Mouse (Mus musculus): Measurements from ENCODE around the gene Ttll6.

The Ttll6 gene

DNA sequence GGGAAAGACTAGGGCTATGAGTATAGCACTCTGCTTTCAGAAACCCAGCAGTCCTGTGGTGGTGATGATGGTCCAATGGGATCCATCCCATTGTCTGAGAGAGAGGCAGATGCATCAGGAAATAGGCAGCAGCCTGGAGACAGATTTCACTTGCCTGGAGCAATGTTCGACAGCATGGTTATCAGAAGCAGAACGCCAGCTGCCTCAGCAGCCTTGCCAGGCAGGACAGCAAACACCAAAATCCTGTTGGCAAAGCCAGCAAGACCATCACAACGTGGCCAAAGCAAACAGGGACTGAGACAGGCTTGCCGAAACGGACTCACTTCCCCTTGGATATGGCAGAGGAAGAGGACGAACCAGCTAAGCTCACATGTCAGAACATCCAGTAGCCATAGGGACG lies 35.4 kb downstream of the Ttll6 start:
- DNase-seq = no peak

DNA sequence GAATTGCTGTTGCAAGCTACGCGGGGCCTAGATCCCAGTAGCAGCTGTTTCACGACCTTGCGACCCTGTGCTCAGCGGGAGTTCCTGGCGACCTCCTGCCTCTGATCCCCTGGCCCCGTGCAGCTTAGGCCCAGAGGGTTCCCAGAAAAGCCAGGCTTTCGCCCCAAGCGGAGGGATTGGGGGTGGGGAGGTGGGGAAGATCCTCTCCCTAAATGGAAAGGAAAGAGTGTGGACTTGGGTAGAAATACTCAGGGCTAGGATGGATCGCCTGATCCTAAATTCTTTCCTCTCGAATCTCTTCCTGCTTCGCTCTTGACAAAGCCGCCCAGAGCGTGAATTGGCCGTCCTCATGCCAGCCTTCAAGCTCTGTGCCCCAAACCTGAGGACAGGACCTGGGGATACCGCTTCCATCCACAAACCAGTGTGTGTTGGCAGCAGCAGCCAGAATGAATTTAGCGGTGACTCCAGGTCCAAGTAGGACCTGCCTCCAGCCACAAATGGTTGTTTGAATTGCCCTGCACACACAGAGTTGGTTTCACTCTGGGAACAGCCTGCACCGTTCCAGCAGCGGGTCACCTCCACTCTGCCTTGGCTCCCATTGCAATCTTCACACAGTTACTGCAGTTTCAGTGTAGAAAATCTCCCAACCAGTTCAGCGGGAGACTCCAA lies 37.3 kb downstream of the Ttll6 start:
- DNase-seq = no peak

- DNase-seq = no peak
Observed at GRCm38 (mm10) chr11:96171601-96172000, 38.0 kb downstream of the Ttll6 start.

- DNase-seq = no peak
Observed at GRCm38 (mm10) chr11:96172511-96173287, 39.1 kb downstream of the Ttll6 start.

- DNase-seq = no peak
Observed at GRCm38 (mm10) chr11:96173288-96173840, 39.8 kb downstream of the Ttll6 start.

GRCm38 (mm10) chr11:96174881-96175280 lies 41.3 kb downstream of the Ttll6 start:
- no peak for DNase-seq

DNA sequence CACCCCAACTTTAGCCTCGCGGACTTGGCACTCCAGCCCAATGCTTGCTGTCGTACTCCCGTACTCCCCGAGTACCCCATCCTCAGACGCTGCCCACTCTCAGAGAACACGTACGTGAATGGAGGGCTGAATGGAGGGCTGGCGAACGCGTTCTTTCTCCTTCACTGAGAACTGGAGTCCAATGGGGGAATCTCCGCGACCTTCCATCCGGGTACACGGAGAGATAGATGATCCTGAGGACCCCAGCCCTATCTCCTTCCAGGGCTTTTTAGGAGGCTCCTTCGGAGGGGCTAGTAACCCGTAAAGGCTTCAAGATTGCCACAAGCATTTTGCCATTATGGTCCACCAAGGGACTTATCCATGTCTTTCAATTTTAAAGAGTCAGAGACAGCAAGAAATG lies 41.9 kb downstream of the Ttll6 start:
- DNase-seq = no peak

- DNase-seq = no peak
Observed at GRCm38 (mm10) chr11:96175951-96176530, 42.5 kb downstream of the Ttll6 start.

DNA sequence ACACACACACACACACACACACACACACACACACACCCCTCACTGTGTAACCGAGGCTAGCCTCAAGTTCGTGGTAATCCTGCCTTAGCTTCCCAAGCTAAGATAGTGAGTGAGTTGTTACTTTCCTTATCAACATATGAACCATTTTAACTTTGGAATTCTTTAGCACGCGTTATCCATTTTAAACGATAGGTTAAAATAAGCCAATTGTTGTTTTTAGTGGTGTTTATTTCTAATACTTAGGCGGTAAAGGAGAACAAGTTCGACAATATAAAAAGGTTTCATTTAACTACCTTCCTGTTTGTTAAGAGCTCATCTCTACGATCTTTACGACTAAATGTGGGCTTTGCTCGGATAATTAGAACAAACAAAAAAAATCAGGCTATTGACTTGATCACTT lies 43.3 kb downstream of the Ttll6 start:
- DNase-seq = no peak

- no peak for DNase-seq
Observed at GRCm38 (mm10) chr11:96177546-96178174, 44.1 kb downstream of the Ttll6 start.

DNA sequence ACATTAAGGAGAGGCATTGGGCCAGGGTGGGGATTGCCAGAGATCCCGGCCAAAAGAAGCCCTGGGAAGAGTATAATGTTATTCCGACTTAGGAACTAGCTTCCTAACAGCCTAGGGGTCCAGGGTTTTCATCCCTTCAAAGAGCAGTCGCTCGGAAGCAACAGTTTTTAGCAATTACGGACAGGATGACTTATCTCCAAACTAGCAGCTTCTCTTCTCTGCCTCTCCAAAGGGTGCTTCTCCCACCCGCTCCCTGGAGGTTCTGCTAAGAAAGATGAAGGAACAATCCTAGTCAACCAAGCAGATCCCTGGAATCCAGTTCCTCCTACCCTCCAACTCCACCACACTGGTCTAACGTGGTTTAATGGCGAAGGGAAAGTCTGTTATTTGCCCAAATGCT lies 44.8 kb downstream of the Ttll6 start:
- no peak for DNase-seq

DNA sequence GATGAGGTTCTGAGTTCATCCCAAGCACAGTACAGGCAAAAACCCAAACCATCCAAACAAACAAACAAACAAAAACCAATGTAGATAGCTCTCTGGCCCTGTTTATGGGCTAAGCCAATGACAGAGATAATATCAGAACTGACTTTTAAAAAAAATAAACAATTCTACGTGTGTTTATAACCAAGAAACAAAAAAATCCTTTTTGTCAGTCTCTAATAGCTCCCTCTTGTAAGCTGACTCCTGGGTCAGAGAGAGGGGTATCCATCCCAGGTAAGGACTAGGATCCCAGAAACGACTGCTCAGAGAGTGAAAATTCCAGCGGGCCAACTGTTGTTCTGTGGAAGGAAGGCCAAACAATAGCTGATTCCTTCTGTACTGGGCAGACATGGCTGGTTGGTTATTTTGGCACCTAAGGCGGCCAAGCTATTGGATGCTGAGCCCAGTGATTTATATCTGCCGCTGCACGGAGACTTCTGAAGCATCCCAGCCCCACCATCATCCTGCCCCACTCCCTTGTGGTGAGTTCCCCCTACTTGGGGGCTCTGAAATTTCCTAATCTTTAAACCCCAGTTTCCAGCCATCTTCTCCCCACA lies 45.4 kb downstream of the Ttll6 start:
- no peak for DNase-seq

DNA sequence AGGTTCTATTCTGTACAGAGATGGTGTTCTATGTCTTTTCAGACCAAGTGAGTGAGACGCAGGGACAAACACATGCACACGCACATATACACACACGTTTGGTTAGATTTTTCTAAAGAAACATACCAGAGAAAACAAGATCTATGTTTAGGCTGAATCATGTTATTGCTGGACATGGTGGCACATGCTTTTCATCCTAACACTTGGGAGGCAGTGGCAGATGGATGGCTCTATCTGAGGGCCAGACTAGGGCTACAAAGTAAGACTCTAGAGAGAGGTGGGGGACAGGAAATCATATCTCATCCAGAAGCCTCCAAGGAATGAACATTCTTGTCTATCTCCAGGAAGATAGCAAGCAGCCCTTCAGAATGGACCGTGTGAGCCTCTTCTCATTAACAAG lies 47.5 kb downstream of the Ttll6 start:
- no peak for DNase-seq

GRCm38 (mm10) chr11:96184233-96184632 lies 50.6 kb downstream of the Ttll6 start:
- DNase-seq = no peak

DNA sequence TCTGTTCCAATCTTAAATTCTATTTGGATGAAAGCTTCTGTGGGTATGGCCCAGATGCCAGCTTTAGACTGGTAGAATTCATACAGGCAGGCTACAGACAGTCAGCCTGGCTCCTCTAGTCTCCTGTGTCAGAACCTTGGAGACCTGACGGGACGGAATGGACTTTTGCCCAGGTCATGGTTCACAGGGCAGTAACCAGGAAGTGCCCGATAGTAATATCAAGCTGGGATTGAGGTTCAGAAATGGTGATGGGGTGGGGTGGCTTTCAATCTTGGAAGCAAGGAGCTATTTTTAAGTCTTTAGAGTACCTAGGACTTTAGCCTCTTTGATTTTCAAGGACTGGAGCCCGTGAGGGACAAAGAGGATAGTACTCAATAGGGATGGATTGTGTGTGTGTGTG lies 53.7 kb downstream of the Ttll6 start:
- no peak for DNase-seq

DNA sequence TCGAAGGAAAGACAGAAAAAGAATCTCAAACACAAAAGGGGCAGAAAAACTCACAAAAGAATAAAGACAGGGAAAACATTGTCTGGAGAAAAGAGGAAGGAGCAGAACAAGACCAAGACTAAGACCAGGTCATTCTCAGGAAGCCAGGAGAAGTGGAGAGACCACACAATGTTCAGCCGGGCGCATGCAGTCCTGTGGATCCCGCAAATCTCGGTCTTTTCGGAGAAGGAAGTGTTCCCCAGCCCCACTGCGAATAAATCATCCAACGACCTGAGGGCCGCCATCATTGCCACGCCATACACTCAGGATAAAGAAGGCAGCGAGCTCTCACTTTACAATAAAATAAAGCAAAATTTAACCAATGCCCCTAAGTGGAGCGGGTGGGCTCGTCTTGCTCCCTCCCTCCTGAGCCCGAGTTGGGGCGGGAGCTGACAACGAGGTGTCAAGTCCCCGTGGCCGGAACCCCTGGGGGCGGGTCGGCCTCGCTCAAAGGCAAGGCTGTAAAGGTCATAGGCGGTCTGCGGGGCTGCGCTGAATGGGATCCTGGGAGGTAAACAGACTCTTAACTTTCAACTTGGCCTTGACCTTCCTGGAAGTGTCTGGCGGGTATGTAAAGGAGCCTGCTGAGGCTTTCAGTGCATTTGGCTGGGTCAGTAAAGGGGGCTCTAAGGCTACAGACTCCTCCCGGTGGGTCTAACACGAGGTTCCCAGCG lies 56.4 kb downstream of the Ttll6 start:
- no peak for DNase-seq

GRCm38 (mm10) chr11:96191132-96191531 lies 57.5 kb downstream of the Ttll6 start:
- DNase-seq = no peak

DNA sequence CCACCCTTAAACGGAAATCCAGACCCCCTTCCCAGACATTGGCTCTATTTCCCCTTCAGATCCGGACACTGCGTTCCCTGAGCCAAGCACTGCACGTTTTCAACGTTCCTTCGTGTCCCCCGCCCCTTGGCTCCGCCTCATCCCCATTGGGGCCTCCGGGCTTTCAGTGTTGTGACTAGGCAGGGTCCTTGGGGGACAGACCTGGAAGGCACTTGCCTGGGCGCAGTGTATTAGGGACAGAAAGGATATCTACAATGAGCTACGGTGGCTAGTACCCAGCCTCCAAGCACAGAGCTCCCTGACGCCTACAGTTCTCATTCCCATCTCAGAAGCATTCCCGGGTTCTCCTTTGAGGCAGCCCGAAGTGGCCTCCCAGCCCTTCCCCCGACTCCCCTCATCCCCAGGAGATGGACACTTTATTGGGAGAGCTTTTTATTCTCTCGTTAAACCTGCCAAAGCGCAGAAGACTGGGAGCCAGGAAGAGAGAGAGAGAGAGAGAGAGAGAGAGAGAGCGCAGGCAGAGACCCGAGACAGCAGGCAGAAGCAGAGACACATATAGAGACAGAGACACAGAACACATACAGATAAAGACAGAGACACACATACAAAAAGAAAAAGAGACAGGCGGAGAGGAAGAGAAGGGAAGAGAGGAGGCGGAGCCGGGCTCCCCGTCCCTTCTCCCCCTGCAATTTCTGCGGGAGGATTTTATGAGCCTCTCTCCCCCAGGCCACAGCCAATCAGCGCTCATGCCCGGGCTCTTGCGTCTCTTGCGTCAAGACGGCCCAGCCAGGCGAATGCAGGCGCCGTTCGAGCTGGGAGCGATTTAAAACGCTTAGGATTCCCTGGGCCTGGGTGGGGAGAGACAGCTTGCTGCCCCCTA lies 60.2 kb downstream of the Ttll6 start, which contains the start of gene Hoxb13:
Gene Hoxb13, plus strand, starts transcription at position 796 of the 880 bp plus-strand sequence.
- DNase-seq = no peak

DNA sequence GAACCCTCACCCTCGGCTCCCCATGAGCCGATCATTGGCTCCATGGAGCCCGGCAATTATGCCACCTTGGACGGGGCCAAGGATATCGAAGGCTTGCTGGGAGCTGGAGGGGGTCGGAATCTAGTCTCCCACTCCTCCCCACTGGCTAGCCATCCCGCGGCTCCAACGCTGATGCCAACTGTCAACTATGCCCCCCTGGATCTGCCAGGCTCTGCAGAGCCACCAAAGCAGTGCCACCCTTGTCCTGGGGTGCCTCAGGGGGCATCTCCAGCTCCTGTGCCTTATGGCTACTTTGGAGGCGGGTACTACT lies 60.8 kb downstream of the Ttll6 start:
- no peak for DNase-seq

DNA sequence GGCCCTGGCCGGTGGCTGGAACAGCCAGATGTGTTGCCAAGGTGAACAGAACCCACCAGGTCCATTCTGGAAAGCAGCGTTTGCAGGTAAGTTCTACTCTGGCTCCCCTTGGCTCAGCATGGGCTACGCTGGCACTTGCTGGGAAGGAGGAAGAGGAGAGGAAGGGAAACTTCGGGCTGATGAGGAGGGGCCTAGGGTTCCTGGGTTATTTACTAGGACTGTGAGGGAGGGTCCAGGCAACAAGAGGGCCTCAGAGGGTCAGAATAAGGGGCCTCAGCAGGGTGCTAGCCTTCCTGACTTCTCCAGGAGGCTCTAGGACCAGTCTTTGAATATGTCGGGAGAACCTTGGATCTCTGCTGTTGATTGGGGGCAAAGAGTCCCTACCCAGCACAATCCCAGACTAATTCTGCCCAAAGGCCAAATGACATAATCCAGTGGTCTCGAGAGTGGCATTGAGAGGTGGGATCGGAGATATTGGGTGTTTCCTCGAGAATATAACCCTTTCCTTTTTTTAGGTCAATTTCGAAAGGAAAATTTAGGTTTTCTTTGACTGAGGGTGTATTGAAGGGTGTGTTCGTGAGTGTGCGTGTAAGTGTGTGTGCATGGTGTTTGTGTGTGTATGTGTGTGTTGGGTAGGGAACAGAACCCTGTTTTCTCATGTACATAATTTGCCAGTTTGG lies 61.5 kb downstream of the Ttll6 start:
- no peak for DNase-seq

GRCm38 (mm10) chr11:96195769-96196280 lies 62.2 kb downstream of the Ttll6 start:
- DNase-seq = no peak
